Mouse (Mus musculus): ENCODE data around the gene Bbs2. TPM values are rescaled to one million over a fixed set of nuclear protein-coding genes. Genes with fewer than 3 reads are reported as not detected.
"Not testable (repeated sequence)": the region's sequence is repeated elsewhere in the genome, so short reads cannot be mapped to it uniquely, and the experiment has no call there.

The Bbs2 gene
- polyA plus RNA-seq, 1 experiment from 2014 or later = 6.8 TPM

GRCm38 (mm10) chr8:94066121-94066863 is 32.4 kb downstream of the Bbs2 start:
- ATAC-seq = no peak
- Histone ChIP-seq H3K36me3 (ENCODE audit: control insufficient read depth, insufficient read depth, low read length) (peaks cover 14% of the 10 kb centered on the region), H3K4me3 (ENCODE audit: low read length) (no peak overlapping the region), H3K4me2 (ENCODE audit: low read depth, low read length) (no peak overlapping the region), H3K27me3 (replicated peaks; ENCODE audit: control insufficient read depth, insufficient read depth, low read length) (no peaks in the 10 kb centered on the region), H3K27ac (ENCODE audit: low read length) (no peak overlapping the region), H3K4me1 (ENCODE audit: control insufficient read depth, insufficient read depth, low read length) (no peaks in the 10 kb centered on the region), H3K9me3 (ENCODE audit: control insufficient read depth, low read length) (no peaks in the 10 kb centered on the region), H3K9ac (ENCODE audit: low read depth, low read length) (no peak overlapping the region)
- 78% methylated on average over 11 of the region's 11 CpGs for WGBS

- H3K27ac ChIP-seq (ENCODE audit: low read length) = no peak overlapping the region
- H3K9ac ChIP-seq (ENCODE audit: low read depth, low read length) = no peak overlapping the region
- peaks cover 8% of the 10 kb centered on the region; the same call in 1 of the 2 replicates for H3K36me3 ChIP-seq (ENCODE audit: control insufficient read depth, insufficient read depth, low read length)
- no peaks in the 10 kb centered on the region for H3K27me3 ChIP-seq (replicated peaks; ENCODE audit: control insufficient read depth, insufficient read depth, low read length)
- H3K9me3 ChIP-seq (ENCODE audit: control insufficient read depth, low read length) = no peaks in the 10 kb centered on the region
- H3K4me1 ChIP-seq (ENCODE audit: control insufficient read depth, insufficient read depth, low read length) = no peaks in the 10 kb centered on the region
- no peak for ATAC-seq
- no peak overlapping the region for H3K4me2 ChIP-seq (ENCODE audit: low read depth, low read length)
- no peak overlapping the region for H3K4me3 ChIP-seq (ENCODE audit: low read length)
- WGBS = 65% methylated on average over 6 of the region's 6 CpGs
Measured at GRCm38 (mm10) chr8:94057157-94057854, 41.4 kb downstream of the Bbs2 start.

GRCm38 (mm10) chr8:94052696-94053095 is 46.0 kb downstream of the Bbs2 start:
- H3K4me3 ChIP-seq (ENCODE audit: low read length) = no peak overlapping the region
- H3K4me1 ChIP-seq (ENCODE audit: control insufficient read depth, insufficient read depth, low read length) = no peaks in the 10 kb centered on the region
- H3K4me2 ChIP-seq (ENCODE audit: low read depth, low read length) = no peak overlapping the region
- 91% methylated on average over 12 of the region's 12 CpGs for WGBS
- H3K36me3 ChIP-seq (ENCODE audit: control insufficient read depth, insufficient read depth, low read length) = peaks cover 7% of the 10 kb centered on the region; the same call in 1 of the 2 replicates
- no peak for ATAC-seq
- no peaks in the 10 kb centered on the region for H3K9me3 ChIP-seq (ENCODE audit: control insufficient read depth, low read length)
- H3K9ac ChIP-seq (ENCODE audit: low read depth, low read length) = no peak overlapping the region
- no peaks in the 10 kb centered on the region for H3K27me3 ChIP-seq (replicated peaks; ENCODE audit: control insufficient read depth, insufficient read depth, low read length)
- no peak overlapping the region for H3K27ac ChIP-seq (ENCODE audit: low read length)

GRCm38 (mm10) chr8:94047845-94048244 is 50.9 kb downstream of the Bbs2 start:
- no peak for ATAC-seq
- no peak overlapping the region for H3K9ac ChIP-seq (ENCODE audit: low read depth, low read length)
- H3K27ac ChIP-seq (ENCODE audit: low read length) = no peak overlapping the region
- H3K27me3 ChIP-seq (replicated peaks; ENCODE audit: control insufficient read depth, insufficient read depth, low read length) = no peaks in the 10 kb centered on the region
- 79% methylated on average over 2 of the region's 2 CpGs for WGBS
- H3K4me3 ChIP-seq (ENCODE audit: low read length) = no peak overlapping the region
- H3K4me1 ChIP-seq (ENCODE audit: control insufficient read depth, insufficient read depth, low read length) = no peaks in the 10 kb centered on the region
- H3K9me3 ChIP-seq (ENCODE audit: control insufficient read depth, low read length) = no peaks in the 10 kb centered on the region
- no peak overlapping the region for H3K4me2 ChIP-seq (ENCODE audit: low read depth, low read length)
- 0 out of 2 replicates have a peak, but pooled peaks cover 2% of the 10 kb centered on the region for H3K36me3 ChIP-seq (ENCODE audit: control insufficient read depth, insufficient read depth, low read length)

GRCm38 (mm10) chr8:94037806-94038205 is 60.9 kb downstream of the Bbs2 start:
- no peak for ATAC-seq
- H3K36me3 ChIP-seq (ENCODE audit: control insufficient read depth, insufficient read depth, low read length) = no peaks in the 10 kb centered on the region
- H3K4me1 ChIP-seq (ENCODE audit: control insufficient read depth, insufficient read depth, low read length) = peaks cover 11% of the 10 kb centered on the region
- peak overlapping the region; percentile 74 for H3K4me3 ChIP-seq (ENCODE audit: low read length)
- H3K9ac ChIP-seq (ENCODE audit: low read depth, low read length) = peak overlapping the region; percentile 72
- WGBS = 4% methylated on average over 15 of the region's 15 CpGs
- peak overlapping the region; percentile 46; the same call in 1 of the 2 replicates for H3K27ac ChIP-seq (ENCODE audit: low read length)
- no peaks in the 10 kb centered on the region for H3K27me3 ChIP-seq (replicated peaks; ENCODE audit: control insufficient read depth, insufficient read depth, low read length)
- no peaks in the 10 kb centered on the region for H3K9me3 ChIP-seq (ENCODE audit: control insufficient read depth, low read length)
- peak overlapping the region; percentile 80 for H3K4me2 ChIP-seq (ENCODE audit: low read depth, low read length)

- no peaks in the 10 kb centered on the region for H3K9me3 ChIP-seq (ENCODE audit: control insufficient read depth, low read length)
- H3K27me3 ChIP-seq (replicated peaks; ENCODE audit: control insufficient read depth, insufficient read depth, low read length) = no peaks in the 10 kb centered on the region
- peak within 1 kb of the TSS; percentile 73 for H3K27ac ChIP-seq (ENCODE audit: low read length)
- peak within 1 kb of the TSS; percentile 74 for H3K4me3 ChIP-seq (ENCODE audit: low read length)
- no peaks in the 10 kb centered on the region for H3K36me3 ChIP-seq (ENCODE audit: control insufficient read depth, insufficient read depth, low read length)
- H3K4me1 ChIP-seq (ENCODE audit: control insufficient read depth, insufficient read depth, low read length) = peaks cover 13% of the 10 kb centered on the region
- H3K9ac ChIP-seq (ENCODE audit: low read depth, low read length) = peak within 1 kb of the TSS; percentile 74
- ATAC-seq = peak; percentile 99
- H3K4me2 ChIP-seq (ENCODE audit: low read depth, low read length) = peak within 1 kb of the TSS; percentile 80
- under 1% methylated on average over 37 of the region's 41 CpGs for WGBS
Measured at GRCm38 (mm10) chr8:94036944-94037524, 61.7 kb downstream of the Bbs2 start, which contains the start of the genes Nudt21 and Ogfod1. TSS of gene Nudt21 (minus strand) at chr8:94037031. TSS of gene Ogfod1 (plus strand) at chr8:94037198.

GRCm38 (mm10) chr8:94036541-94036940 is 62.2 kb downstream of the Bbs2 start:
- H3K9ac ChIP-seq (ENCODE audit: low read depth, low read length) = peak overlapping the region; percentile 74
- peak; percentile 91 for ATAC-seq
- H3K4me3 ChIP-seq (ENCODE audit: low read length) = peak overlapping the region; percentile 74
- under 1% methylated on average over 22 of the region's 32 CpGs for WGBS
- H3K4me2 ChIP-seq (ENCODE audit: low read depth, low read length) = peak overlapping the region; percentile 58
- H3K27ac ChIP-seq (ENCODE audit: low read length) = peak overlapping the region; percentile 73
- not testable (repeated sequence) for H3K27me3 ChIP-seq (replicated peaks; ENCODE audit: control insufficient read depth, insufficient read depth, low read length); H3K36me3 ChIP-seq (ENCODE audit: control insufficient read depth, insufficient read depth, low read length); H3K9me3 ChIP-seq (ENCODE audit: control insufficient read depth, low read length)
- peaks cover 13% of the 10 kb centered on the region for H3K4me1 ChIP-seq (ENCODE audit: control insufficient read depth, insufficient read depth, low read length)

- 51% methylated on average over 5 of the region's 5 CpGs for WGBS
- ATAC-seq = no peak
- no peaks in the 10 kb centered on the region for H3K27me3 ChIP-seq (replicated peaks; ENCODE audit: control insufficient read depth, insufficient read depth, low read length)
- 0 out of 2 replicates have a peak overlapping the region, but pooled peaks have one; percentile 29 for H3K27ac ChIP-seq (ENCODE audit: low read length)
- H3K9ac ChIP-seq (ENCODE audit: low read depth, low read length) = peak overlapping the region; percentile 34; the same call in 1 of the 2 replicates
- H3K4me3 ChIP-seq (ENCODE audit: low read length) = peak overlapping the region; percentile 21; the same call in 1 of the 2 replicates
- H3K36me3 ChIP-seq (ENCODE audit: control insufficient read depth, insufficient read depth, low read length) = peaks cover 4% of the 10 kb centered on the region; the same call in 1 of the 2 replicates
- peak overlapping the region; percentile 58 for H3K4me2 ChIP-seq (ENCODE audit: low read depth, low read length)
- peaks cover 13% of the 10 kb centered on the region for H3K4me1 ChIP-seq (ENCODE audit: control insufficient read depth, insufficient read depth, low read length)
- no peaks in the 10 kb centered on the region for H3K9me3 ChIP-seq (ENCODE audit: control insufficient read depth, low read length)
Measured at GRCm38 (mm10) chr8:94035200-94035599, 63.5 kb downstream of the Bbs2 start.

GRCm38 (mm10) chr8:94033601-94034000 is 65.1 kb downstream of the Bbs2 start:
- 73% methylated on average over 3 of the region's 3 CpGs for WGBS
- no peaks in the 10 kb centered on the region for H3K27me3 ChIP-seq (replicated peaks; ENCODE audit: control insufficient read depth, insufficient read depth, low read length)
- ATAC-seq = no peak

More at GRCm38 (mm10) chr8:94033601-94034000, 65.1 kb downstream of the Bbs2 start:
- H3K9ac ChIP-seq (ENCODE audit: low read depth, low read length) = no peak overlapping the region
- H3K4me1 ChIP-seq (ENCODE audit: control insufficient read depth, insufficient read depth, low read length) = peaks cover 13% of the 10 kb centered on the region
- no peaks in the 10 kb centered on the region for H3K9me3 ChIP-seq (ENCODE audit: control insufficient read depth, low read length)
- H3K4me3 ChIP-seq (ENCODE audit: low read length) = no peak overlapping the region
- no peak overlapping the region for H3K4me2 ChIP-seq (ENCODE audit: low read depth, low read length)
- H3K27ac ChIP-seq (ENCODE audit: low read length) = no peak overlapping the region
- H3K36me3 ChIP-seq (ENCODE audit: control insufficient read depth, insufficient read depth, low read length) = peaks cover 6% of the 10 kb centered on the region; the same call in 1 of the 2 replicates

All from intestine, embryonic 16.5 days (tissue).